Mouse (Mus musculus): ENCODE measurements at regions not wholly inside any gene's neighbourhood (a gene's known extent, or its start where the extent isn't known, plus 50 kb on each side); places are given as distances from the start of the nearest gene placed in this dataset.
"Not testable (repeated sequence)": the region's sequence is repeated elsewhere in the genome, so short reads cannot be mapped to it uniquely, and the experiment has no call there.

DNA sequence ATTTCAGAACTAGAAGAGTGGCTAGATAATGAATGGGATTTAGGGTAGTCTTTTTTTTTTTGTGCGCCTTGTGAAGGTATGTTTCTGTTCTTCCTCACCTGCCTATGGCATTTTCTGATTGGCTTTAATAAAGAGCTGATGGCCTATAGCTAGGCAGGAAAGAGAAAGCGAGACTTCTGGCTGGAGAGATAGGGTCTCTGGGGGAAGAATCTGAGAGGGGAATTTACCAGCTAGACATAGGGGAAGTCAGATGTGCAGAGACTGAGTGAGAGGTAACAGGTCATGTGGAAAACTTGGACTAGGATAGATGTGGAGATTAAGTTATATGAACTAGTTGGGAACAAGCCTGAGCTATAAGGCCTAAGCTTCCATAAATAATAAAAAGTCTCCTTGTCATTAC lies 129.7 kb upstream of the Max start:
- DNase-seq (ENCODE audit: low read depth in 1 of 2, low spot score in 2 of 2) = no peak

DNA sequence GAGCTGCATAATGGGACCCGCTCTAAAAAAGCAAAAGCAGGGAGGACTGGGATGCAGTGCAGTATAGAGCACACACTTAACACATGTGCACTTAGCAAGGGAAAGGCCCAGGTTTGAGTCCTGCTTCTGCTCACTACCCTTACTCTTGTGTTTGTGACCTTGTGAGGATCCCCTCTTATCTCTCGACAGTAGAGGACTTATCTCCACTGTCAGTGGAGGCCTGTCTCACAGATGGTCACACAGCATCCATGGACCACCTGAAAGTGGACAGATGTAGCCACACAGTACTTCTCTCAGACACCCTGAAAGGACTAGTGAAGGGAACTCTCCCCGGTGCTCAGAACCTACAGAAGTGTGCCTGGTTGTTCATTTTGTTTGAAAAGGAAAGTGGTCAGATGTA lies 128.5 kb upstream of the Max start:
- no peak for DNase-seq (ENCODE audit: low read depth in 1 of 2, low spot score in 2 of 2)

GRCm38 (mm10) chr12:77089624-77090278 lies 127.8 kb upstream of the Max start:
- DNase-seq (ENCODE audit: low read depth in 1 of 2, low spot score in 2 of 2) = no peak

GRCm38 (mm10) chr12:77088452-77088851 lies 126.5 kb upstream of the Max start:
- no peak for DNase-seq (ENCODE audit: low read depth in 1 of 2, low spot score in 2 of 2)

DNA sequence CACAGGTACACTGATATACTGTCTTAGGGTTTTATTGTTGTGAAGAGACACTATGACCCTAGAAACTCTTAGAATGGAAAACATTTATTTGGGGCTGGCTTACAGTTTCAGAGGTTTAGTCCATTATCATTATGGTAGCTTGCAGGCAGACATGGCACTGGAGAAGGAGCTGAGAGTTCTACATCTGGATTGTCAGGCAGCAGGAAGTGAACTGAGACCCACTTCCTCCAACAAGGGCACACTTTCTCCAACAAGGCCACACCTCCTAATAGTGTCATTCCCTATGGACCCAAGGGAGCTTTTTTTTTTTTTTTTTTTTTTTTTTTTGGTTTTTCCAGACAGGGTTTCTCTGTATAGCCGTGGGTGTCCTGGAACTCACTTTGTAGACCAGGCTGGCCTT lies 124.9 kb upstream of the Max start:
- DNase-seq (ENCODE audit: low read depth in 1 of 2, low spot score in 2 of 2) = not testable (repeated sequence)

DNA sequence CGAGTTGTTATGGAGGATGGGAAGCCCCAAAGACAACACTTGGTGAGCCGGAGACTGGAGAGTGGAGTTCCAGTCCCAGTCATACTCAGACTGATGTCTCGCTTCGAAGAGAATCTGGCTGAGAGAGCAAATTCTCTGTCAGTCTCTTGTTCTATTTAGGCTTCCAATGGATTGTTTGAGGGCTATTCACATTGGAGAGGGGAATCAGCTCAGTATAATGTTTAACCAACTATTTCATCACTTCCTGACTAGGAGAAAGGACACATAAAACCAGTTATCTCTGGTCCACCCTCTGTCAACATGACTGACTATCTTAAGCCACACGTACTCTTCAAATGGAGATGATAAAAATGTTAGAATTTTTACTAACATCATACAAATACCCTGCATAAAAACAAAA lies 123.9 kb upstream of the Max start:
- DNase-seq (ENCODE audit: low read depth in 1 of 2, low spot score in 2 of 2) = no peak

GRCm38 (mm10) chr12:77085244-77085643 lies 123.2 kb upstream of the Max start:
- DNase-seq (ENCODE audit: low read depth in 1 of 2, low spot score in 2 of 2) = no peak

GRCm38 (mm10) chr12:77084744-77085143 lies 122.7 kb upstream of the Max start:
- no peak for DNase-seq (ENCODE audit: low read depth in 1 of 2, low spot score in 2 of 2)

GRCm38 (mm10) chr12:77084343-77084742 lies 122.3 kb upstream of the Max start:
- no peak for DNase-seq (ENCODE audit: low read depth in 1 of 2, low spot score in 2 of 2)

- DNase-seq (ENCODE audit: low read depth in 1 of 2, low spot score in 2 of 2) = no peak
Observed at GRCm38 (mm10) chr12:77083760-77084159, 121.8 kb upstream of the Max start.

DNA sequence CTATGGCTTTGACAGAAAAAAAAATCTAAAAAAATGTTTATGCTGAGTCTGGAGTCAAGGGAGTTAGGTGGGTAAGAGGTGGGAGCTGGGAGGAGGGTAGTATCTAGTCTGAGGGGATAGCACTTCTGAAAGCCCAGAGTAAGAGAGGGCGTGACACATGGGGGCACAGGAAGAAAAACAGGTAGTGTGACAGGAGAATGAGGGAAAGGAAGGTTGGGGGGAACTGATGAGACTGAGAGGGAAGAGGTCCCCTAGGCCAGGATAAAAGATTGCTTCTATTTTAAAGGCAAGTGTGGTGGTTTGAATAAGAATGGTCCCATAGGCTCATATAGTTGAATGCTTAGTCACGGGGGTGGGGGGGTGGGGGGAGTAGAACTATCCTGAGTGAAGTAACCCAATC lies 119.8 kb upstream of the Max start:
- no peak for DNase-seq (ENCODE audit: low read depth in 1 of 2, low spot score in 2 of 2)

DNA sequence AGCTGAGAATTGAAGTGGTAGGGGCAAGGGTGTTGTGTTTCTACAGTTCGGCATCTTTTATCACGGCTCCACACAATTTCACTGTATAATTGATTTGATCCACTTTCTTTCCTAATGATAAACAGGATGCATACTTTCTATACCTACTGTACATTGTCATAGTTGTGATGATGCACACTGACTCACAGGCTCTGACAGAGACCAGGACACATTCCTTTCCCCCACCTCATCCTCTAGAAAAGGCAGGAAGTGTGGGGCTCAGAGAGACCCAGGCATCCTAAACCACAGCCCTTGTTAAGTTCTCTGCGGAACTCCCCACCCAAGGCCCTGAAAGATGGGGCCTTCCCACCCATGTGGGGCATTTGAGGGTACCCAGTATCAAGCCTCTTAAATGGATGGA lies 117.5 kb upstream of the Max start:
- DNase-seq (ENCODE audit: low read depth in 1 of 2, low spot score in 2 of 2) = no peak

- no peak for DNase-seq (ENCODE audit: low read depth in 1 of 2, low spot score in 2 of 2)
Observed at GRCm38 (mm10) chr12:77076678-77077077, 114.7 kb upstream of the Max start.

DNA sequence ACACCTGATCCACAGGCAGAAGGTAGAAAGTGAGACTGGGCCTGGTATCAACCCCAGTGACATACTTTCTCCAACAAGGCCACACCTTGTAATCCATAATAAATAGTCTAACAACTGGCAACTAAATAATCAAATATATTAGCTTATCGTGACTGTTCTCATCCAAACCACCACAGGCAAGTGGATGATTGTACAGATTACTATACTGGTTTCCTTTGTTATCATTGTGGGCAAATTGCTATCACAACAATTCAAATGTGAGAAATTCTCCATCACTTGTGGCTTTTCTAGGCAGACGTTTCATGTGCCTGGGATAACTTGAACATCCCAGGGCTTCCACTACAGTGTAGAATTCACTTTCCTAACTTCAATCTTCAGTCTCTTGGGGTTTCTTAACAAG lies 112.6 kb upstream of the Max start:
- DNase-seq (ENCODE audit: low read depth in 1 of 2, low spot score in 2 of 2) = no peak

DNA sequence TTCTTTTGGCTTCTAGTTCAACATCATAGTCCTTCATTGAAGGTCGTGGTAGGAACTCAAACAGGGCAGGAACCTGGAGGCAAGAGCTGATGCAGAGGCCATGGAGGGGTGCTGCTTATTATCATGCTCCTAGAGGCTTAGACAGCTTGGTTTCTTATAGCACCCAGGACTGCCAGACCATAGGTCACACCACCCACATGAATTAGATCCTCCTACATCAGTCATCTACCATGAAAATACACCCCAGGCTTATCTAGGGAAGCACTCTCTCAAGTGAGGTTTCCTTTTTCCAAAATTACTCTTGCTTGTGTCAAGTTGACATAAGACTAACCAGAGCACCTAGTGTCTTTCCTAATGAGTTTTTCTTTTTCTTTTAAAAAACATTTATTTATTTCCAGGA lies 109.7 kb upstream of the Max start:
- DNase-seq (ENCODE audit: low read depth in 1 of 2, low spot score in 2 of 2) = no peak

DNA sequence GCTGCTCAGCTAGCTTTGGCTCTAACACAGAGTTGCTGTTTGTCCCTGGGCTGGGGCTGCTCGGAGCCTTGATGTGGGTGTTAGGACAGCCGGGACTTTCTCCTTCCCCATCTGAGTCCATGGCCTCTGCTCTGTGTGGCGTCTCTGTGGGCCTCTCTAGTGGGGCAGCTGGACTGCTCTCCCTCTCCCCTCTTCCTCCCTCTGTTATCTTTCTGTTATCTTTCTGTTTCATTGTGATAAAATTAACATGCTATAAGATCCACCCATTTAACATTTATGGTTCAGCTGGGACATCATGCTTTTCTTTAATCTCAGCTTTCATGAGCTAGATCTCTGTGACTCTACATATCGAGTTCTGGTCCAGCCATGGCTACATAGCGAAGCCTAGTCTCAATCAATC lies 105.9 kb upstream of the Max start:
- DNase-seq (ENCODE audit: low read depth in 1 of 2, low spot score in 2 of 2) = no peak

DNA sequence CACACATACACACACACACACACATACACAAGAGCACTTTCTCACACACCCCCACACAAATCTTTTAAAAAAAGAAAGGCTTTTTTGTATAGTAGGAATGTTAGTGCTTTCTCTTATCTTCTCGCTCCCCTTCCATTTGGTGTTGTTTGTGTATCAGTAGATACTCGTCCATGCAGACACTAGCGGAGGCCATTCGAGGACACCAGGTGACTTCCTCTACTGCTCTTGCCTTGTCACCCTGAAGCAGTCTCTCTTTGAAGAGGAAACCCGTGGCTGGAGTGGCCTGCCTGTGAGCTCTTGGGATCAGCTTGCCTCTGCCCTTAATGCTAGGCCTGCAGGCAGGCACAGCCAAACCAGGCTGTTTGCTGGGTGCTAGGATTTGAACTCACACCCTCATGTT lies 105.1 kb upstream of the Max start:
- DNase-seq (ENCODE audit: low read depth in 1 of 2, low spot score in 2 of 2) = no peak

DNA sequence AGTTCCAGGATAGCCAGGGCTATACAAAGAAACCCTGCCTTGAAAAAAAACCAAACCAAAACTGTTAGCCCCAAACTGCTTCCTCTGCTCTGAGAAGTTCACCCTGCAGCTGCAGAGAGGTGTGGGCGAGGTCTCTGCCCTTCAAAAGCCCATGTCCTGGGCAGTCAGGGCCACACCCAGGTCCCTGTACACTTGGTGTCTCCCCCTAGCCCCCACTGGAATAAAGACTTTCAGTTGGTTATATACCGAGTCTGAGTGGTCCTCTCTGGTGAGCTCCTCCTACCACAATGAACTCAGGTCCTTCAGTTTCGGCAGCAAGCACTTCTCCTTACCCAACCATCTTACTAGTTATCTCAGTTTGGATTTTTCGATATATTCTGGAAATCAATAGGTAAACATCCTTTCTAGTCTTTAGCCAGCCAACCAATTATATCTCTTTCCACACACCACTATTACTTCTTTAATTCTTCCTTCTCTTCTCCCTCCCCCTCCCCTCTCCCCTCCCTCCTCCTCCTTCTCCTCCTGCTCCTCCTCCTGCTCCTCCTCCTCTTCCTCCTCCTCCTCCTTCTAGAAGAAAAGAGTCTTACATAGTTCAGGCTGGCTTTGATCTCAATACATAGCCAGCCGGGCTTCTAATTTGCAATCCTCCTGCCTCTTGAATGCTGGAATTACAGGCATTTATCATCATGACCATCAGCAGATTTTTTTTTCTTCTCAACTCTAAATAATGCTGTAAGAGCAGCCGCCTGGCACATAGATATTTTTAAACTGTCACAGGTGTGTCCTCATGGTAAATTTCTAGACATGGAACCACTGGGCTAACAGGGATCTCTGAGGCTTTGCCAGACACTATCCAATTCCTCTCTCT lies 103.9 kb upstream of the Max start:
- no peak for DNase-seq (ENCODE audit: low read depth in 1 of 2, low spot score in 2 of 2)

DNA sequence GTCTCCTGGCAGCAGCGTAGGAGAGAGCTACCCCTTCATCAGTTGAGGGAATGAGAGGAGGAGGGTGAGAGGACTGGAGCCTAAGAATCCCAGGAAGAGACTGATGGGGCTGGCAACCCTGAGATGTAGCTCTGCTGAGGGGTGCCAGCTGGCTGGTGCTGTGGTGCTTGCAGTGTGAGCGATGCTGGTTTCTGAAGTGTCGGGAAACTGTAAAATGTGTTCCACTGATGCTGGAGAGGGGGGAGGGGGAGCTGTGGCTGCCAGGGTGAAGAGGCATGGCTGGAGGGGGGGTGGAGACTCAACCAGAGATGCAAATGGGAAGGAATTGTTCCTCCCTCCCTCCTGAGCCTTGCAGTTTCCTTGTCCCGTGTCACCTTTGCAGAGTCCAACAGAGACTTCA lies 102.0 kb upstream of the Max start:
- no peak for DNase-seq (ENCODE audit: low read depth in 1 of 2, low spot score in 2 of 2)

- DNase-seq (ENCODE audit: low read depth in 1 of 2, low spot score in 2 of 2) = no peak
Observed at GRCm38 (mm10) chr12:77061562-77061847, 99.5 kb upstream of the Max start.

DNA sequence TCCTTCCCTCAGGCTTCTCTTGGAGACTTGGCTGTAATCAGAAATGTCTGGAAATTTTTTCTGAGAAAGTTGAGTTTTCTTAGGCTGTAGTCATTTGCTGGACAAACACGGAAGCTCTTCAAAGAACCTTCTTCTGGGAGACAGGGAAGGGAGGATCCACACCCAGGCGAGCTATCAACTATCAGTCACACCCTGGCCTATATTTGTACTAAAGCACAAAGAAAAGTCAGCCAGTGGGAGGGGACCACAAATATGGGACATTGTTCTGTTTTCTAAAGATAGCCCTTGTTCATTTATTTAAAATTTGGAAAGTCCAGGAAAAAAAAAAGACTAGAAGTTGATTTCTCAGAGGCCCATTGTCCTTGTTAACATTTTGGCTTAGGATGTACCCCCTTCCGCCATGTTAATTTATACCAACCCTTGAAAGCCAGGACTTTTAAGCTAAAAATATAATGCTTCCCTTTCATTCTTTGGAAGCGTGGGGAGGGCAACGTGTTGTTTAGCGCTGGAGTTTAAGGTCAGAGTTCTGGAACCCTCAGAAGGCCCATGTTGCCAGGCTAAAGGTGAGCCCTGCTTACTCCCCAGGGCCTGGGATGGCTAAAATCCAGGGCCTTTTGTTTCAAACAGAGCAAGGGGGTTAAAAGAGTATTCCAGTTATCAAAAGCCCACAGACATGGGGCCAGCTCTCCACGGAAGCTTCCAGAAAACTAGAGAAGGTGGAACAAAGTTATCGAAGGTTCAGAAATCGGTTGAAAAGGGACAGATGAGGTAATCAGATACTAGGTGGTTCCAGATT lies 99.0 kb upstream of the Max start:
- no peak for DNase-seq (ENCODE audit: low read depth in 1 of 2, low spot score in 2 of 2)

GRCm38 (mm10) chr12:77060060-77060695 lies 98.2 kb upstream of the Max start:
- peak in 1 of 2 experiments; percentile 26 for DNase-seq (ENCODE audit: low read depth in 1 of 2, low spot score in 2 of 2)
